Mouse (Mus musculus) thymus, adult 2 months (tissue): Measurements from ENCODE around the gene Rbm25. TPM values are rescaled to one million over a fixed set of nuclear protein-coding genes. Genes with fewer than 3 reads are reported as not detected.

ENCODE experiments used
- DNase-seq: peaks from one replicate; pipeline ENCODE4 v3.0.0; 2021
- H3K27ac ChIP-seq: fragments of 200-500 bp; 2 replicates; pipeline ENCODE4 v1.5.1; 2012; ENCODE audit warnings: low read length, control low read depth; ENCODE audit not compliant: control insufficient read depth, insufficient read depth
- H3K27me3 ChIP-seq: fragments of 200-500 bp; 2 replicates; pipeline ENCODE4 v1.6.1; 2012; ENCODE audit warnings: mild to moderate bottlenecking, low read length, moderate library complexity, mixed read lengths; ENCODE audit not compliant: control insufficient read depth, insufficient read depth
- H3K36me3 ChIP-seq: fragments of 200-500 bp; 2 replicates; pipeline ENCODE4 v1.6.1; 2012; ENCODE audit warnings: mild to moderate bottlenecking, low read length, moderate library complexity; ENCODE audit not compliant: control insufficient read depth, insufficient read depth
- H3K4me1 ChIP-seq: fragments of 200-500 bp; replicated peaks from 2 replicates; pipeline ENCODE4 v1.6.1; 2012; ENCODE audit warnings: low read length; ENCODE audit not compliant: control insufficient read depth, insufficient read depth
- H3K4me3 ChIP-seq: fragments of 200-500 bp; 2 replicates; pipeline ENCODE4 v1.5.1; 2012; ENCODE audit warnings: mild to moderate bottlenecking, low read length, control low read depth, moderate library complexity; ENCODE audit not compliant: control insufficient read depth, insufficient read depth
- CTCF ChIP-seq: fragments of 200-500 bp; IDR thresholded peaks from 2 replicates; pipeline ENCODE4 v1.5.1; 2012; ENCODE audit warnings: mild to moderate bottlenecking, control low read depth, low read length, moderate library complexity, borderline replicate concordance; ENCODE audit not compliant: control insufficient read depth, poor library complexity, insufficient read depth; ENCODE audit errors: extremely low read depth
- POLR2A ChIP-seq: fragments of 200-500 bp; IDR thresholded peaks from 2 replicates; pipeline ENCODE4 v1.6.1; 2012; ENCODE audit warnings: mild to moderate bottlenecking, low read length, control low read depth, moderate library complexity; ENCODE audit not compliant: control insufficient read depth, poor library complexity, insufficient read depth; ENCODE audit errors: extremely low read depth
- WGBS: fragments of 180-500 bp; shearing (Covaris S2); methylation state at CpG from one replicate; pipeline ENCODE4 v1.1.7; 2018; 5-methylcytosine and 5-hydroxymethylcytosine counted together
- polyA plus RNA-seq: library from polyadenylated mRNA; depleted of rRNA; stranded (reverse); fragments of >200 nt; gene quantifications from 2 replicates; pipeline ENCODE4 v1.2.3, GENCODE M21; 2012

The Rbm25 gene
- polyA plus RNA-seq, 1 experiment: 49.2 TPM

DNA sequence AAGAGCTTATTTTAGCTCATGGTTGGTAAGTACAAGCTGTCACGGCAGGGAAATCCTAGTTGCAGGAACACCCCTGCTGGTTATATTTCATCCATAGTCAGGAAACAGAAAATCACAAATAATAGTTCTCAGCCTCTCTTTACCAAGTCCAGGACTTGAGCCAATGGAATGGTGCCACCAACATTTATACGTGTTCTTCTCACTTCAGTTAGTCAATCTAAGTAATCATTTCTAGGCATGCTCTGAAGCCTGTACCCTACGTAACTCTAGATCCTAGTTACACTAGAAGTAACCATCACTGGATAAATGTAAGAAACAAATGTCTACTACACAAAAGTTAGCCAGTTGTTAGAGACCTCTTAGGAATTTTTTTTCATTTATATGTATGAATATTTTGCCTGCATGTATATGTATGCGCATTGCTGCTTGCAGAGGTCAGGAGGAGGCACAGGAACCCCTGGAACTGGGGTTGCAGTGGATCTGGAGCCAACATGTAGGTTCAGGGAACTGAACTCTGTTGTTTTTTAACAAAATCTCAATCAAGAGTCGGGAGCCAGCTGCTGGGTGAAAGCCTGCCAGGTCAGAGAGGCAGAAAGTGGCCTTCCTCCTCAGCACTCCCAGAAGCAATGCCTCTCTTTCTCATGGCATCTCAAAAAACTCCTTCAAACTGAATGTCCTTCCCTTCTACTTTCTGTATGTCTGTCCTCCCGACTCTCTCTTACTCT, 8.8 kb upstream of the Rbm25 start:
- Histone ChIP-seq H3K36me3 (no peaks in the 10 kb centered on the region), H3K4me3 (no peak overlapping the region), H3K27me3 (no peaks in the 10 kb centered on the region), H3K27ac (no peak overlapping the region), H3K4me1 (no peaks in the 10 kb centered on the region)
- TF ChIP-seq CTCF (no peak), POLR2A (no peak)
- 84% methylated on average over 6 of the region's 6 CpGs for WGBS
- DNase-seq: no peak

- Histone ChIP-seq H3K4me1 (no peaks in the 10 kb centered on the region), H3K27me3 (no peaks in the 10 kb centered on the region), H3K36me3 (no peaks in the 10 kb centered on the region), H3K4me3 (no peak overlapping the region), H3K27ac (no peak overlapping the region)
- 91% methylated on average over 1 of the region's 1 CpGs for WGBS
- no peak for DNase-seq
- TF ChIP-seq POLR2A: no peak
- no peak for TF ChIP-seq CTCF
These were observed 6.7 kb upstream of the Rbm25 start for GRCm38 (mm10) chr12:83624321-83624720.

DNA sequence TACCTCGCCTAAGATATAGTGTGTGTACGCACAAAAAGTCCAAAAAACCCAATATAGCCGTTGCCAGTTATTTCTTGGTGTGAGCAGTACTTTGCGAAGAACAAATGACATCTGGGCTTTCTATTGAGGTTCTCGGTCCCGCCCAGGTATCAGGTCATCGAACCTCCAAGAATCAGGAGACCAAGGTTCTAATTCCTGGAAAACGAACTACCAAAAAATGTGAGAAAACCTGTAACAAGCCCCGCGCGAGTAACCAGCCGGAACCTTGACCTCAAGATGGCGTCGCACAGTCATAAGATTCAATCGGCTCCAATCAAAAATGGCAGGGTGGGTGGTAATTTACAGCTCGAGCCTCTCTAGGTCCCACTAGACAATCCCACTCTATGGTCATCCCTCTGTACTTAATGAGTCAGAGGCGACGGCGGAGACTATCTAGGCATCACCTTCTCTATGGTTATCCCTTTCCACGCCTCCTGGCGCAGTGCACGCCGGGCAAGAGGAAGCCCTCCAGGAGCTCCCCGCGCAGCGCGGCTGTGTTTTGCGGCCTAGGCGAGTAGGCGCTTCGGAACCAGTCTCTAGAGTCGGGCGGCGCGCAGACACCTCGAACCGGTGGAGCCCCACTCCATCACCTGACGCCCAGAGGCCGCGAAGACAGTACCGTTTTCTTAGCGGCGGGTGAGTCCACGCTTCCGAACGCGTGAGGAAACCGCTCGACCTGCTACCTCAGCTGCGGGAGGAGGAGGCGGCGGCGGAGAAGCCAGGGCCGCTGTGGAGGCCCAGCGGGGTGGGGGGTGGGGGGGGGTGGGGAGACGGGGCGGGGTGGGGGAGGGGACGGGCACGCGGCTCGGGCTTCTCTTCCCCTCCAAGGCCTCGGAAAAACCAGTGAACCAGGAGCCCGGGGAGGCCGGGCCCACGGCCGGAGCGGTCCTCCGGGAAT, 975 bp downstream of the Rbm25 start:
- no peaks in the 10 kb centered on the region for H3K27me3 ChIP-seq
- peaks cover 7% of the 10 kb centered on the region; the same call in 1 of the 2 replicates for H3K36me3 ChIP-seq
- no peaks in the 10 kb centered on the region for H3K4me1 ChIP-seq
- TF ChIP-seq POLR2A (peak; percentile 95), CTCF (0 out of 2 replicates have a peak, but pooled peaks have one; percentile 46)
- H3K4me3 ChIP-seq: peak overlapping the region; percentile 84
- peak overlapping the region; percentile 74 for H3K27ac ChIP-seq
- under 1% methylated on average over 57 of the region's 68 CpGs for WGBS
- DNase-seq: peak; percentile 94

DNA sequence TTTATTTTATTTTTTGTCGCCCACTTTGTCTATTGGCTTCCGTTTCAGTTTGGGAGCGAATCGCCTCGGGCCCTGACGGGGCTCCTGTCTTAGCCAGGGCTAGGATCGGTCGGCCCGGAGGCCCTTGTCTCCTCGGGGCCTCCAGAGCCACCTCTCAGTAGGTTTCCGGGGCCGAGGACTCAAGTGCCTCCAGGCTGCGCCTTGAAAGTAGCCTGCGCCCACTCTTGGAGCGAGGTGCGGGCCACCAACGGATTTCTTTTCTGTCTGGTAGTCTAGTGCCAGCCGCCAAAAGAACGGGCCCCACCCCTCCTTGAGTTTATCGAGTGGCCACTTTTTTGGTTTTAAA, 1.6 kb downstream of the Rbm25 start:
- DNase-seq: peak; percentile 46
- Histone ChIP-seq H3K27me3 (no peaks in the 10 kb centered on the region), H3K4me3 (peak overlapping the region; percentile 84), H3K36me3 (peaks cover 7% of the 10 kb centered on the region), H3K4me1 (no peaks in the 10 kb centered on the region), H3K27ac (peak overlapping the region; percentile 73)
- WGBS: under 1% methylated on average over 20 of the region's 20 CpGs
- TF ChIP-seq POLR2A (no peak), CTCF (no peak)

- DNase-seq: no peak
- Histone ChIP-seq H3K27me3 (no peaks in the 10 kb centered on the region), H3K4me3 (no peak overlapping the region), H3K4me1 (no peaks in the 10 kb centered on the region), H3K27ac (no peak overlapping the region), H3K36me3 (peaks cover 7% of the 10 kb centered on the region)
- 56% methylated on average over 2 of the region's 2 CpGs for WGBS
- TF ChIP-seq POLR2A (no peak), CTCF (no peak)
These were observed 2.8 kb downstream of the Rbm25 start for GRCm38 (mm10) chr12:83633807-83634206.

DNA sequence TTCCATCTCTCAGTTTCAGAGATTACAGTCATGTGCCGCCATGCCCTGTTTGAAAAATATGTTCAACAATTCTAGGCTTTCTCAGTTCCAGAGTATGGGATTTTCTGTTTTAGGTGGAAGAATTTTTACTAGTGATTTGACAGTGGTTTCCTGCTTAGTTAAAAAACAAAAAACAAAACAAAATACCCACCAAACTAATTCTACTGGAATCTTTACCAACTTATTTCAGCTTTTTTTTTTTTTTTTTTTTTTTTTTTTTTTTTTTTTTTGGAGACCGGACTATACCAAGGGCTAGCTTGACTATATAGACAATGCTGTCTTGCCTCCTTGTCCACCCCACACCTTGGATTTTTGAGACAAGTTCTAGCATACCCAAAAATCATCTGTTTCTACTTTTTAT, 10.2 kb downstream of the Rbm25 start:
- no peak for TF ChIP-seq CTCF
- TF ChIP-seq POLR2A: no peak
- H3K4me1 ChIP-seq: no peaks in the 10 kb centered on the region
- WGBS: 93% methylated on average over 2 of the region's 2 CpGs
- peaks cover 51% of the 10 kb centered on the region for H3K36me3 ChIP-seq
- H3K4me3 ChIP-seq: no peak overlapping the region
- no peaks in the 10 kb centered on the region for H3K27me3 ChIP-seq
- H3K27ac ChIP-seq: no peak overlapping the region
- DNase-seq: no peak

DNA sequence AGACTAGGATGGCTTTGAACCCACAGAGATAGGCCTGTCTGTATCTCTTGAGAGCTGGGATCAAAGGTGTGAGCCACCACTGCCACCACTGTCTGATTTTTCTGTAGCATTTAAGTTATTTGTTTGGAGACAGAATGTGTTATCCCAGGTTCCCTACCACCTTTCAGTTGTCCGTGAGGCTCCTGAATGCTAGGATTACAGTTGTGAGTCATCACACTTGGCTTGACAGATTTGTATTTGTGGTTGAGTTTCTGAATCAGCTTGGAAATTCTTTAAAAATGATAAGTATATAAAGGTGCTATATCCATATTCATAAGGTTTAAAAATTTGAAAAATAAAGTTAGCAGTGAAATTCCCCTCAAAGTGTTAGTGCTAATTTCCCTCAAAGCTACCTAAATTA, 12.1 kb downstream of the Rbm25 start:
- Histone ChIP-seq H3K4me1 (no peaks in the 10 kb centered on the region), H3K27me3 (no peaks in the 10 kb centered on the region), H3K27ac (no peak overlapping the region), H3K4me3 (no peak overlapping the region), H3K36me3 (peaks cover 59% of the 10 kb centered on the region)
- 85% methylated on average over 1 of the region's 1 CpGs for WGBS
- no peak for TF ChIP-seq POLR2A
- no peak for TF ChIP-seq CTCF
- DNase-seq: no peak
